Mouse (Mus musculus) liver (tissue): ENCODE results near the gene Umad1.
A peak's percentile ranks its signal among the peaks of the same experiment; 100 is the strongest.
"Not testable (repeated sequence)": the region's sequence is repeated elsewhere in the genome, so short reads cannot be mapped to it uniquely, and the experiment has no call there.

Experiments
- DNase-seq: peaks from one replicate; pipeline ENCODE4 v3.0.0-alpha.2; 2020; ENCODE audit warnings: mixed read lengths

Gene Umad1

GRCm38 (mm10) chr6:8316201-8316600 is 57.1 kb downstream of the Umad1 start:
- DNase-seq, result no peak

GRCm38 (mm10) chr6:8319591-8319990 is 60.5 kb downstream of the Umad1 start:
- no peak for DNase-seq

GRCm38 (mm10) chr6:8331496-8331895 is 72.4 kb downstream of the Umad1 start:
- DNase-seq, result not testable (repeated sequence)

GRCm38 (mm10) chr6:8333380-8333779 is 74.3 kb downstream of the Umad1 start:
- no peak for DNase-seq

- DNase-seq, result no peak
Measured at GRCm38 (mm10) chr6:8336487-8337390, 77.7 kb downstream of the Umad1 start.

GRCm38 (mm10) chr6:8339453-8339852 is 80.4 kb downstream of the Umad1 start:
- no peak for DNase-seq

GRCm38 (mm10) chr6:8343271-8343670 is 84.2 kb downstream of the Umad1 start:
- peak; percentile 36 for DNase-seq

GRCm38 (mm10) chr6:8345219-8345856 is 86.2 kb downstream of the Umad1 start:
- DNase-seq, result peak; percentile 87

- no peak for DNase-seq
Measured at GRCm38 (mm10) chr6:8347154-8347553, 88.1 kb downstream of the Umad1 start.

GRCm38 (mm10) chr6:8348344-8348743 is 89.3 kb downstream of the Umad1 start:
- DNase-seq, result no peak

- peak; percentile 53 for DNase-seq
Measured at GRCm38 (mm10) chr6:8349060-8349670, 90.1 kb downstream of the Umad1 start.

- DNase-seq, result no peak
Measured at GRCm38 (mm10) chr6:8351507-8351906, 92.4 kb downstream of the Umad1 start.

- DNase-seq, result no peak
Measured at GRCm38 (mm10) chr6:8352533-8353168, 93.6 kb downstream of the Umad1 start.

GRCm38 (mm10) chr6:8353461-8353860 is 94.4 kb downstream of the Umad1 start:
- no peak for DNase-seq

GRCm38 (mm10) chr6:8354846-8355245 is 95.8 kb downstream of the Umad1 start:
- DNase-seq, result no peak

- no peak for DNase-seq
Measured at GRCm38 (mm10) chr6:8358232-8358631, 99.1 kb downstream of the Umad1 start.

- DNase-seq, result no peak
Measured at GRCm38 (mm10) chr6:8358782-8359181, 99.7 kb downstream of the Umad1 start.

GRCm38 (mm10) chr6:8360805-8361204 is 101.7 kb downstream of the Umad1 start:
- no peak for DNase-seq

- no peak for DNase-seq
Measured at GRCm38 (mm10) chr6:8364033-8364756, 105.1 kb downstream of the Umad1 start.

GRCm38 (mm10) chr6:8364757-8365150 is 105.7 kb downstream of the Umad1 start:
- no peak for DNase-seq

GRCm38 (mm10) chr6:8367675-8368074 is 108.6 kb downstream of the Umad1 start:
- DNase-seq, result no peak

- no peak for DNase-seq
Measured at GRCm38 (mm10) chr6:8368198-8368864, 109.2 kb downstream of the Umad1 start.
